Mouse (Mus musculus) frontal cortex, postnatal 10 days (tissue): ENCODE measurements around the gene Adamtsl3.

Source experiments
- DNase-seq, 2 experiments: peaks; one replicate each; pipeline ENCODE4 v3.0.0; 2022; ENCODE audit warnings: low spot score in 2 of 2, mixed read lengths in 1 of 2

Gene Adamtsl3

DNA sequence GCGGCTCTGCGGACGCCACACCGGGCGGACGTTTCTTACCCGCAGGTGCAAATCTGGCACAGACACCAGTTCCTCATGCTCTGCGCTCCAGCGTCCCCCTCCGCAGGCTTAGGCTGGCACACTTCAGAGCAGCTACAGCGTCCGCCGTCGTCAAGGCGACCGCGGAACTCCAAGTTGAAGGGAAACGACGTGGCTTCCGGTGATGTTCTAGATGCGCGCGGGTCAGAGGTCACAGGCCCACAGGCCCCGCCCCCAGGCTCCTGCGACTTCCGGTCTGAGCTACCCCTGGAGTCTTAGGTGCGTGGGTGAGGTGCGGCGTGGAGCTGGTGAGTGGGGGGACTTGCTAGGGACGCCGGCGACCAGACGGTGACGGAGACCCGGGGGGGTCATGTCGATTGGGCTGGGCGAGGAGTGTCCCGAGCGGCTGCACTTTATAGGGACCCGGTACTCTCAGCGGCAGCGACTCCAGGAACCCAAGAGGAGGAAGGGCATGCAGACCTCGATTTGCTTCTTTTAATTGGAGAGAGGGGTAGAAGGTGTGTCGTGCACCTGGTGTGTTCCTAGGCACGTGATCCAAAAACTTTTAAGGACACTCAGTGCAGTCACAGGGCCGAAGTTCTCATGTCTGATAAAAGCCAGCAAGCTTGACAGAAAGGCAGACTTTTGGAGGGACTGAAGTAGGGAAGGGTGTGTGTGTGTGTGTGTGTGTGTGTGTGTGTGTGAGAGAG is 313.0 kb downstream of the Adamtsl3 start, which contains the start of the genes Saxo2 and Efl1:
Gene Saxo2 (minus strand): TSS at position 176 of the 728 bp plus-strand sequence.
Gene Efl1 (plus strand): TSS at position 262 of the 728 bp plus-strand sequence.
- peak; percentile 95 for DNase-seq

DNA sequence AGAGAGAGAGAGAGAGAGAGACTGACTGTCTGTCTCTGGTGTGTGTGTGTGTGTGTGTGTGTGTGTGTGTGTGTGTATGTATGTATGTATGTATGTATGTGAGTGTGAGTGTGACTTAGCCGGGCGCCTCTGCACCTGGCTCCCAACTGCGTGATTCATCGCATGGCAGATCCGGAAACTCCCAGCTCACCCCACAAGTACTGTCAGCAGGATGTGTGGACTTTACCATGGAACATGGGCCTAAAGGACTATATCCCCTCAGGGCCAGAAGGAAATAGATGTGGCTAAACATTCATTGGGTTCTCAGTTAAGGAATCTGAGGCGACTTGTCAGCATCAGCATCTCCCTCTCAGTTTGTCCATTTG is 313.6 kb downstream of the Adamtsl3 start:
- no peak for DNase-seq
